In genomic region chr4:133840501-133840900, GRCm38 (mm10) we compare ENCODE assay signal across 24 mouse cellular contexts. TPM values are rescaled to one million over a fixed set of nuclear protein-coding genes. Genes with fewer than 3 reads are reported as not detected.
DNase-seq lines count a peak whose midpoint lies in the region; ATAC-seq and TF ChIP-seq lines count a peak whose summit lies in the region.
"Had no signal": no experiment of that assay in that cellular context is flagged by ENCODE, and none has a peak within 500 bp of the region (broad histone marks: within the 10 kb centered on the region; RNA-seq: fewer than 3 reads in every experiment).

No protein-coding gene starts in this region.

- TF ChIP-seq POLR2A in MEL (IDR thresholded peaks at IDR 0.05; ENCODE audit: control insufficient read depth in 1 of 2, insufficient read depth in 1 of 2, low read depth in 1 of 2, low read length in 2 of 2, poor library complexity in 1 of 2): no peak

- DNase-seq in liver, embryonic 14.5 days (ENCODE audit: low read depth in 3 of 3, low spot score in 3 of 3): no peak
- DNase-seq in liver: no peak
- DNase-seq in thymus, postnatal 4 days: peak; percentile 43
- DNase-seq in thymus, postnatal 25 days: no peak
- DNase-seq in MEL (ENCODE audit: low read depth, low spot score): no peak
- peak; percentile 49 for DNase-seq in naive thymus-derived CD4-positive, alpha-beta T cell, adult 2 months (ENCODE audit: low read depth)
- DNase-seq in gastrocnemius, postnatal 25 days: no peak
- DNase-seq: adrenal gland, postnatal 25 days; cerebellum, adult 18-20 months; cerebellum, postnatal 10 days; forebrain, postnatal 0 days; gastrocnemius, postnatal 10 days; heart, postnatal 14 days; kidney, adult 18-20 months; kidney, postnatal 25 days; right cerebral cortex, postnatal 4 days had no signal

- no peaks in the 10 kb centered on the region for H3K4me1 ChIP-seq in liver, embryonic 14.5 days (replicated peaks; ENCODE audit: control insufficient read depth in 2 of 2, insufficient read depth in 2 of 2, low read length in 1 of 2)
- H3K4me1 ChIP-seq in MEL (ENCODE audit: control insufficient read depth in 1 of 2, insufficient read depth in 2 of 2, low read length in 2 of 2): peaks cover 2 to 14% of the 10 kb centered on the region in 2 experiments; a peak in 3 of 4 replicates
- H3K4me1 ChIP-seq in forebrain, embryonic 16.5 days (replicated peaks; ENCODE audit: control insufficient read depth, insufficient read depth, low read length): no peaks in the 10 kb centered on the region
- H3K4me1 ChIP-seq: hindbrain, embryonic 15.5 days; limb, embryonic 15.5 days had no signal

- no peak for TF ChIP-seq EP300 in liver, embryonic 14.5 days (IDR thresholded peaks at IDR 0.05; ENCODE audit: low read depth)
- TF ChIP-seq EP300 in MEL (IDR thresholded peaks at IDR 0.05; ENCODE audit: low read depth in 1 of 2, low read length in 2 of 2): no peak

- H3K4me3 ChIP-seq in liver, embryonic 14.5 days (ENCODE audit: insufficient read depth in 1 of 2, low read depth in 2 of 2, low read length in 2 of 2): no peak overlapping the region
- no peak overlapping the region for H3K4me3 ChIP-seq in MEL (ENCODE audit: control insufficient read depth in 1 of 2, insufficient read depth in 1 of 2, low read depth in 2 of 2, low read length in 2 of 2)
- H3K4me3 ChIP-seq in forebrain, embryonic 16.5 days (replicated peaks; ENCODE audit: low read length): no peak overlapping the region
- H3K4me3 ChIP-seq: erythroblast, embryonic 14.5 days; hindbrain, embryonic 10.5 days; hindbrain, embryonic 15.5 days; kidney, embryonic 15.5 days; limb, embryonic 10.5 days; limb, embryonic 15.5 days; midbrain, embryonic 12.5 days had no signal

- ATAC-seq in liver, embryonic 14.5 days (ENCODE audit: insufficient read depth): no peak
- no peak for ATAC-seq in forebrain, embryonic 16.5 days
- ATAC-seq: forebrain, postnatal 0 days had no signal

- 72% methylated on average over 7 of the region's 7 CpGs for WGBS in liver, embryonic 14.5 days (ENCODE audit: insufficient replicate concordance)
- 96% methylated on average over 7 of the region's 7 CpGs for WGBS in forebrain, embryonic 16.5 days

- H3K36me3 ChIP-seq in liver, embryonic 14.5 days (replicated peaks; ENCODE audit: control insufficient read depth, insufficient read depth, low read depth): no peaks in the 10 kb centered on the region
- H3K36me3 ChIP-seq in MEL (ENCODE audit: control insufficient read depth in 1 of 2, insufficient read depth in 2 of 2, low read length in 2 of 2): peaks cover 0 to 2% of the 10 kb centered on the region in 2 experiments; a peak in 2 of 4 replicates
- H3K36me3 ChIP-seq in forebrain, embryonic 16.5 days (ENCODE audit: control insufficient read depth, insufficient read depth): no peaks in the 10 kb centered on the region
- H3K36me3 ChIP-seq: hindbrain, embryonic 10.5 days; hindbrain, embryonic 15.5 days; kidney, embryonic 15.5 days; limb, embryonic 10.5 days; limb, embryonic 15.5 days; midbrain, embryonic 12.5 days had no signal

- no peak overlapping the region for H3K4me2 ChIP-seq in liver, embryonic 14.5 days (ENCODE audit: low read depth)
- H3K4me2 ChIP-seq in forebrain, embryonic 16.5 days (ENCODE audit: low read length): no peak overlapping the region
- H3K4me2 ChIP-seq: hindbrain, embryonic 15.5 days; kidney, embryonic 15.5 days; limb, embryonic 15.5 days; midbrain, embryonic 12.5 days had no signal

- H3K9ac ChIP-seq in liver, embryonic 14.5 days (replicated peaks): no peak overlapping the region
- H3K9ac ChIP-seq in MEL (ENCODE audit: control insufficient read depth, low read depth, low read length, poor library complexity, severe bottlenecking): no peak overlapping the region
- H3K9ac ChIP-seq in forebrain, embryonic 16.5 days (replicated peaks; ENCODE audit: low read depth, low read length): no peak overlapping the region
- H3K9ac ChIP-seq: forebrain, postnatal 0 days; hindbrain, embryonic 15.5 days; kidney, embryonic 15.5 days; limb, embryonic 15.5 days; midbrain, embryonic 12.5 days had no signal

- no peaks in the 10 kb centered on the region for H3K79me2 ChIP-seq in MEL (ENCODE audit: control insufficient read depth, insufficient read depth, low read length, poor library complexity)

- no peaks in the 10 kb centered on the region for H3K27me3 ChIP-seq in liver, embryonic 14.5 days (ENCODE audit: control insufficient read depth, insufficient read depth, low read length)
- H3K27me3 ChIP-seq in MEL (ENCODE audit: control insufficient read depth in 1 of 2, insufficient read depth in 2 of 2, low read length in 2 of 2): no peaks in the 10 kb centered on the region
- H3K27me3 ChIP-seq in forebrain, embryonic 16.5 days (replicated peaks; ENCODE audit: control insufficient read depth, insufficient read depth, low read length): no peaks in the 10 kb centered on the region
- H3K27me3 ChIP-seq: hindbrain, embryonic 15.5 days; kidney, embryonic 15.5 days; limb, embryonic 15.5 days; midbrain, embryonic 12.5 days had no signal

- TF ChIP-seq CTCF in liver, embryonic 14.5 days (IDR thresholded peaks at IDR 0.05; ENCODE audit: low read depth): peak; percentile 34
- TF ChIP-seq CTCF in MEL (IDR thresholded peaks at IDR 0.05 in 2 of 3, conservative IDR thresholded peaks at IDR 0.05 in 1 of 3; ENCODE audit: control insufficient read depth in 1 of 3, insufficient read depth in 1 of 3, low read depth in 2 of 3, low read length in 3 of 3, poor library complexity in 1 of 3, severe bottlenecking in 1 of 3): peak; percentile 9 to 18 (median 12); a peak in 3 of 6 replicates

- no peak for TF ChIP-seq RAD21 in MEL (IDR thresholded peaks at IDR 0.05; ENCODE audit: low read depth, low read length)

- H3K27ac ChIP-seq in liver, embryonic 14.5 days: no peak overlapping the region
- H3K27ac ChIP-seq in MEL (ENCODE audit: control insufficient read depth, low read depth, low read length): no peak overlapping the region
- H3K27ac ChIP-seq in forebrain, embryonic 16.5 days (ENCODE audit: low read length): no peak overlapping the region
- H3K27ac ChIP-seq: hindbrain, embryonic 15.5 days; kidney, embryonic 15.5 days; limb, embryonic 15.5 days; midbrain, embryonic 12.5 days had no signal

- no peaks in the 10 kb centered on the region for H3K9me3 ChIP-seq in liver, embryonic 14.5 days (ENCODE audit: control insufficient read depth, low read length)
- no peaks in the 10 kb centered on the region for H3K9me3 ChIP-seq in MEL (replicated peaks; ENCODE audit: insufficient read depth, low read length)
- no peaks in the 10 kb centered on the region for H3K9me3 ChIP-seq in forebrain, embryonic 16.5 days (ENCODE audit: control insufficient read depth, low read length)
- H3K9me3 ChIP-seq: hindbrain, embryonic 10.5 days; hindbrain, embryonic 15.5 days; kidney, embryonic 15.5 days; limb, embryonic 10.5 days; limb, embryonic 15.5 days; midbrain, embryonic 12.5 days had no signal

TF ChIP-seq in MEL, 35 proteins besides CTCF, POLR2A, EP300 and RAD21:
- TF ChIP-seq GABPA (IDR thresholded peaks at IDR 0.05; ENCODE audit: low read depth, low read length) (no peak), USF1 (IDR thresholded peaks at IDR 0.05; ENCODE audit: low read depth, low read length) (no peak), TAL1 (IDR thresholded peaks at IDR 0.05; ENCODE audit: low read length) (no peak), ZKSCAN1 (IDR thresholded peaks at IDR 0.05; ENCODE audit: low read depth, low read length) (no peak), HCFC1 (IDR thresholded peaks at IDR 0.05; ENCODE audit: low read depth, low read length) (no peak), GATA1 (IDR thresholded peaks at IDR 0.05; ENCODE audit: low read depth, low read length) (no peak), MEF2A (IDR thresholded peaks at IDR 0.05; ENCODE audit: extremely low read depth, insufficient replicate concordance, low read depth, low read length, poor library complexity, severe bottlenecking) (no peak), JUND (IDR thresholded peaks at IDR 0.05; ENCODE audit: low read depth, low read length) (no peak), CHD2 (IDR thresholded peaks at IDR 0.05; ENCODE audit: low read length) (no peak), SMC3 (IDR thresholded peaks at IDR 0.05; ENCODE audit: low read depth, low read length) (no peak), MAFK (IDR thresholded peaks at IDR 0.05; ENCODE audit: borderline replicate concordance, low read depth, low read length) (no peak), POLR2AphosphoS5 (IDR thresholded peaks at IDR 0.05; ENCODE audit: borderline replicate concordance, low read depth, low read length) (no peak), E2F4 (IDR thresholded peaks at IDR 0.05; ENCODE audit: borderline replicate concordance, low read depth, low read length) (no peak), ZC3H11A (IDR thresholded peaks at IDR 0.05; ENCODE audit: low read depth, low read length) (no peak), ZNF384 (IDR thresholded peaks at IDR 0.05; ENCODE audit: low read depth, low read length) (no peak), RCOR1 (IDR thresholded peaks at IDR 0.05; ENCODE audit: low read depth, low read length) (no peak), ZMIZ1 (IDR thresholded peaks at IDR 0.05; ENCODE audit: low read depth, low read length) (no peak)

RNA-seq across cellular contexts. Expression of gene Rps6ka1, which starts 47.1 kb away (rescaled TPM):
- 27.9 and 28.4 TPM in 2 replicates for polyA plus RNA-seq in liver, embryonic 14.5 days (2012; rRNA removed)
- polyA plus RNA-seq in liver, embryonic 14.5 days (2014; fragmentation: Nextera tagmentation; extraction: Ambion mirVana): 48.4 and 53.0 TPM in 2 replicates
- total RNA-seq in MEL (2012; rRNA removed): 45.3 and 45.7 TPM in 2 replicates
- polyA plus RNA-seq in MEL (2012; ENCODE audit: insufficient read depth in 1 of 2, insufficient read length in 2 of 2, low read depth in 1 of 2, low replicate concordance in 2 of 2, missing spikeins in 1 of 2): 10 to 100 TPM in 1 of 2 experiments, not detected in 1; 68.9 TPM
- total RNA-seq in gastrocnemius, postnatal 25 days (2021): 1 to 10 TPM; 4.0 to 4.3 TPM
- 17.6 and 19.2 TPM in 2 replicates for polyA plus RNA-seq in forebrain, embryonic 16.5 days (2015; fragmentation: Nextera tagmentation; extraction: Ambion mirVana)

Comparison
In these comparisons a context has a peak if more than half of its experiments do, and no peak if none do; other contexts are left out.
1. DNase-seq: peak in thymus, postnatal 4 days (single experiment) and naive thymus-derived CD4-positive, alpha-beta T cell, adult 2 months (single experiment); none in liver, embryonic 14.5 days (0 of 3), liver (single experiment), thymus, postnatal 25 days (single experiment), MEL (single experiment) and gastrocnemius, postnatal 25 days (single experiment).